Mouse (Mus musculus) B cell, adult 2 months (primary cell): ENCODE data around the gene Anks1.

Experiments used
- DNase-seq, 2 experiments: peaks; one replicate each; pipeline ENCODE4 v3.0.0; 2022

Anks1 gene

DNA sequence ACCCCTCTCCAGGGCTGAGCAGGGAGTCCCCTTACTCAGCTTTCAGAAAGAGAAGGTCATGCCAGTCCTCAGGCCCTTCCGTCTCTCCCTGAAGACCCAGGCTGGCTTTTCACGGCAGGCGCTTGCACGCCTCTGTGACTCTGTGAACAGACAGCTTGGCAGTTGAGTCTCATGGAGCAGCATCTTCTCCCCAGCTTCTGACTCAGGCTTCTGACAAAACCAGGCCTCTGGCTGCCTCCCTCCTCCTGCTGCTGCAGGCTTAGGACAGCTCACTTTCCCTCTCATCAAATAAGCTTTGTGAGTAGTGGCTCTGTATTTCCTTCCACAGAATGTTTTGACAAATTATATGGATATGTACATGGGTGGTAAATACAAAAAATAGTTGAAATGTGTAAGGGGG is 91.3 kb downstream of the Anks1 start:
- no peak for DNase-seq

GRCm38 (mm10) chr17:28000851-28001250 is 91.7 kb downstream of the Anks1 start:
- no peak for DNase-seq

DNA sequence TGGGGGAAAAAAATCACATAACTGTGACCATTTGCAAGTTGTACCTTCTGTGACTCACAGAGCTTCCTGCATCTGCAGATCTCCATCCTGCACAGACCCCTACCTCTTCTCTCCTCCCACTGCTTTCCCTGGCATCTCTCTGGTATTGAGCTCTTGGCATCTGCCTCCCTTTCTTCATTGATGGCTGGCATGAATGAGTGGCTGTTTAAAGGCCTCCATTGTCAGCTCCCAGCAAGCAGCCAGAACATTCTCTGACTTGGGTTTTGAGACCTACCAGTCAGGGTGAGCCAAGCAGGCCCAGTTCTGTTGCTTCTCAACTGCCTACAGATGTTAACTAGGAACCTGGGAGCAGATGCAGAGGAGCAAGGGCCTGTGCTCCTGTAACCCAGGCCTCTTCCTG is 96.3 kb downstream of the Anks1 start:
- no peak for DNase-seq

DNA sequence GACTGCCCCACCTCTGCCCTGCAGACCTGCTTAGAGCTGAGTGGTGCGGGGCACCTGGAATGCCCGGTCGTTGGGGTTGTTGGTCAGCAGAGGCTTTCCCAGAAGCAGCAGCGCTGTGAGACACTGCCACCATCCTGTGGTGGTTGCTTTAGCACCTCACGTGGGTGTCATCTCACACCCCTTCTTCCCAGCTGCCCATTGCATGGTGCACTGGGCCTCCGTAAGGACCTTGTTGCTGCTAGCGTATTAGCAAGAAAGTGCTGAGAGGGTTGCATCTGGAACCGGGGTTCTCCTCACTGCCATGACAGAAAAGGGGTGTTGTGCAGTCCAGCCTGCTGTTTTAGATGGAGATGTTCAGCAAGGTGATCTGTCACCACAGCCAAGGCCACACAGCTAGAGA is 97.1 kb downstream of the Anks1 start:
- no peak for DNase-seq

DNA sequence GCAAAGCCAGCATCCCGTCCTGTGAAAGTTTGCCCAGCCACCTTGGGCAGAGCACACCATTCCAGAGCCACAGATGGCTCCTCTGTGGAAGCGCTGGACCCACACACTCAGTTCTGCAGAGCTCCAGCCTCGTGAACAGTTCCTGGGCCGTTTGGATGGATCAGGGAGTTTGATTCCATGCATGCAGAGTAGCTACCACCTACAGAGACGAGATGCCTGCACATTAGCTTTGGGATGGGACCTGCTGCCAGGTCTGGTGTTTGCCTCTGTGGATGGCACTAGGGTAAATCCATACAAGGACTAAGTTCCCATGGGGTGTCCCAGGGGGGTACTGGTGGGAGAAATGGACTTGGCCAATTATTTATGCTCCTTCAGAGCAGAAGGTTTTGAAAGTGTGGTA is 97.5 kb downstream of the Anks1 start:
- no peak for DNase-seq

GRCm38 (mm10) chr17:28007179-28007811 is 98.2 kb downstream of the Anks1 start:
- DNase-seq: peak; percentile 11 to 26

DNA sequence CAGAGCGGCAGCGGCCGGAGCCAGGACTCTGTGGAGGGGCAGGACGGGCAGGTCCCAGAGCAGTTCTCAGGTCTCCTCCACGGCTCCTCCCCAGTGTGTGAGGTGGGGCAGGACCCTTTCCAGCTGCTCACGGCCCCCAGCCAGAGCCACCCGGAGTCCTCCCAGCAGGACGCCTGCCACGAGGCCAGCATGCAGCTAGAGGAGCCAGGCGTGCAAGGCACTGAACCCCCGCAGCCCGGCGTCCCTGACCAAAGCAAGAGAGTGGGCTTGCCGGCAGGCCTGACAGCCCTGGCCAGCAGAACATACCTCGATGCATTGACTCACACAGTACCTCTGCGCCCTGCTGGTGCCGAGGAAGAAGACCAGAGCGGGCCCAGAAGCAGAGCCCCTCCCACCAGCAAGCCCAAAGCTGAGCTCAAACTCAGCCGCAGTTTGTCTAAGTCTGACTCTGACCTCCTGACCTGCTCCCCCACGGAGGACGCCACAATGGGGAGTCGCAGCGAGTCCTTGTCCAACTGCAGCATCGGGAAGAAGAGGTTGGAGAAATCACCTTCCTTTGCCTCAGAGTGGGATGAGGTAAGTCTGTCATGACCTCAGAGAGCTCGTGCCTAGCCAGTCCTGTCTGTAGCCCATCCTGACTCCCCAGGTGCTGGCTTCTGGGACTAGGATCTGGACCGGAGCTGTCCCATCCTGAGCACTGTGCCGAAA is 98.9 kb downstream of the Anks1 start:
- DNase-seq: peak; percentile 15 to 19

DNA sequence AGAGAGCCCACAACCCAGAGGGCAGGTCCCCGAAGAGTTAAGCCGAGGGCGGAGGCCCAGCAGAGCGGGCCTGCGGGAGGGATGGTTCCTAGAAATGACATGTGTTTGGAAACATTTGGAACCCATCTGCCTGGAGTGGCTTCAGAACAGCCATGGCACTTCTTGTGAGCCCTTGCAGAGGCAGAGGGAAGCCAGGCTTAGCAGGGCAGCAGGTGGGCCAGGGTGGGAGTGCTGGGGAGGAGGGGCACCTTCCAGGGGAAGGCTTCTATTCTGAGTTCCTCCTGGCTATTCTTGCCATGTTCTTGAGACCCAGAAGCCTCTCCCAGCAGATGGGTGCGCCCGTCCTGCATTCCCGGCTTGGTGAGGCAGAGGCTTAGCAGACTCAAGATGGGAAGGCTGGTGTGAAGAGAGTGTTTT is 99.5 kb downstream of the Anks1 start:
- no peak for DNase-seq

GRCm38 (mm10) chr17:28009066-28009715 is 100.1 kb downstream of the Anks1 start:
- DNase-seq: no peak

DNA sequence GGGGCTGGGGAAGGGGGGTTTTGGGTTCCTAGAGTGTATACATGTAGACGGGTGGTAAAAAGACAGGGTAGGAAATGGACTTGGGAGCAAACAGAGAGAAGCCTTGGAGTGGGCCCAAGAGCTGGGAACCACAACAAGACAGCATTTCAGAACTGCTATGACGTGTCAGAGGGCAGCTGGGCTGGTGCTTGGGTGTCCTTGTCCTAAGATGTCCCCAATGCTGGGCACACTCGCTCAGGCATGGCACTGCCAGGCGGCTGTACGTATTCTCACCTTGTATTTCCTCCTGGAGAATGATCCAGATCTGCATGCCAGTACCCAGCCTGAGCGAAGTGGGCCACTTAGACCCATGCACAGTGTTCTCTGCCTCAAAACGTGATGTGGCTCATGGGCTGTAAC is 100.6 kb downstream of the Anks1 start:
- no peak for DNase-seq

DNA sequence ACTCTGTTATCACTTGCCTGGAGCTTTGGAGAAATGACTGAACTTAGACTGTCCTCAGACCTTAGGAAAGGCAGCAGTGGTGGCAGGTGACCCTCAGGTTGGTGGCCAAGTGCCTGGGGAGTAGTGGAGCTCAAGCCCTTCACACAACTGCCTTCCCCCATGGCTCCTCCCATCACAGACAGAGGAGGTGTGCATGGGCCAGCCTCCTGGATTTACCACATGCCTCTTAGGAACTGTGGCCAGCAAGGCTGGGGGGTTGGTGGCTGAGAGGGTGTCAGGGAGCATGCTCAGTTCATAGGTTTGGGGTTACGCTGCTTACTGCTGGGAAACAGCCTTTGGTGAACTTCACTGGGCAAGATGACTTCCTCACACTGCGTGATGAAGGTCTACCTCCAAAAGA is 101.8 kb downstream of the Anks1 start:
- no peak for DNase-seq

DNA sequence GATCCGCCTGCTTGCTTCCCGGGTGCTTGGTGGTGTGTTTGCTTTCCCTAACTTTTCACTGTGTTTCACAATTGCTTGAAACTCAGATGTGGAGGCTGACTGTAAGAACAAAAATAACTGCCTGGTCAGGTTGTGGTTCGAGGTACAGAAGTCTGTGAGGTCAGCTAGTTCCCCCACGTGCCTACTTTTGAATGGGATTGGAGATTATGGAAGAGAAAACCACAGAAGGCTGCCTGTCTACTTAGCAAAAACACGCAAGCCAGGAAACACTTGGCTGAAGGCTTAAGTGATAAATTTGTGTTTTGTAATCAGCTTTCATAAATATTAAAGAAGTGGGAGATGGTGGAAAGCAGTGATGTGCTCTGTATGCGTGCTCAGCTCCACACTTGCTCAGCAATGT is 103.7 kb downstream of the Anks1 start:
- no peak for DNase-seq

GRCm38 (mm10) chr17:28013259-28013875 is 104.3 kb downstream of the Anks1 start:
- DNase-seq: peak; percentile 72 to 75

DNA sequence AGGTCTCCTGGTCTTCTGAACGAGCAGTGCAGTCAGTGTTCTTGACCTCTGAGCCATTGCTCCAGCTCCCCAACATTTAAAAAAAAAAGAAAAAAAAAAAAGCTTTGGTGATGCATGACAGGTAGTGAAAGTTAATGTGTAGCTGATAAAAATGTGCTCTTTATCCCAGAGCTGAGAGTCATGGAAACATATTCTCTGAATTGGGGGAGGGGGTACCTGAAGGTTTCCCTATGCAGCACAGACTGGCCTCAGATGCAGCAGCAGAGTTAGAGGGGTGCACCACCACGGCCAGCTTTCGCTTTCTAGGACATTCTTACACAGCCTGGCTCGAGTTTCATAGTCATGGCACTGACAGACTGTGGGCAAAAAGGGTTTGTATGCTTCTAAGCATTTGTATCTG is 105.3 kb downstream of the Anks1 start:
- no peak for DNase-seq

DNA sequence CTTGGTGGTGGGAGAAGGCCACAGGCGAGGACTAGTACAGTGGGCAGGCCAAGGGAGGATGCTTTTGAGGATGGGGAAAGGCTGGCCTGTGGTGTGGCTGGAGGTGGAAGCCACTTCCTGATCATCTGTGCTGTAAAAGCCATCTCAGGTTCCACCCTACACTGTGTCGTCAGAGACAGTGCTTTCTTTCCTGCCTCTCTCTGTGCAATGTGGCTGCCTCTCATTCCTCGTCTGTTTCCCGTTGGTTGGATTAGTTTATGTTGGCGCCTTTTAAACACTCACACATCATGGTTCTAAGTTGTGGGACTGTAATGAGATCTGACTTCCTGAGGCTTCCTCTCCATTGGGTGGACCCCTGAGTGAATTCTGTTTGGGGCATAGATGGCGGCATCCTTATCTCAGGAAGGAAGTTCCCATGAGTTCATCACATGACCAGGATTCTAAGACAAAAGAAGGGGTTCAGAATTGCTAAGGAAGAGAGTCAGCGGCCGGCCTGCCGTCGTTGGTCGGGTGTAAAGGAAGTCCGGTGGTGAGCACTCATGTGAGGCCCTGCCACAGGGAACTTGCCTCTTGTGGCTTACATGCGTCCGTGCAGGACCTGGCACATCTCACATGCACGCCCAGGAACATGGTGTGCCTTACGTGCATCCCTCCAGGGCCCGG is 106.1 kb downstream of the Anks1 start:
- DNase-seq: peak; percentile 47 to 53

- peak in 1 of 2 experiments; percentile 14 for DNase-seq
Observed at GRCm38 (mm10) chr17:28016056-28016797, 107.1 kb downstream of the Anks1 start.

DNA sequence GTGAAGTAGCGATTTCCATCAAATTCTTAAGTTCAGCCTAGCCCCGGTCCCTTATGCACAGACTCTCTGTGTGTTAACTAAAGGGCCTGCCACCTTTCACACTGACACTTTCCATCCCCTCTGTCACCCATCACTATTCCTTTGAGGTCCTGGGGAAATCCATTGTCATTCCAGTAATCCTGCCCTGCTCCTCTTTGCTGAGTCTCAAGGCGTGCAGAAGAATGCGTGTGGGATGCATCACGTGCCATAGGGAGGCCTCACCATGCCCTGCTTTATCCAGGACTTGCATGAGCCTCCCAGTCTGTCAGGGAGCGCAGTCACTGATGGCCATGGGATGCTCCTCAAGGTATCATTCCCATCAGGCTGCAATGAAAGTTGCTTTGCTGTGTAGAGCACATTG is 109.2 kb downstream of the Anks1 start:
- DNase-seq: no peak

- no peak for DNase-seq
Observed at GRCm38 (mm10) chr17:28018776-28019175, 109.7 kb downstream of the Anks1 start.

DNA sequence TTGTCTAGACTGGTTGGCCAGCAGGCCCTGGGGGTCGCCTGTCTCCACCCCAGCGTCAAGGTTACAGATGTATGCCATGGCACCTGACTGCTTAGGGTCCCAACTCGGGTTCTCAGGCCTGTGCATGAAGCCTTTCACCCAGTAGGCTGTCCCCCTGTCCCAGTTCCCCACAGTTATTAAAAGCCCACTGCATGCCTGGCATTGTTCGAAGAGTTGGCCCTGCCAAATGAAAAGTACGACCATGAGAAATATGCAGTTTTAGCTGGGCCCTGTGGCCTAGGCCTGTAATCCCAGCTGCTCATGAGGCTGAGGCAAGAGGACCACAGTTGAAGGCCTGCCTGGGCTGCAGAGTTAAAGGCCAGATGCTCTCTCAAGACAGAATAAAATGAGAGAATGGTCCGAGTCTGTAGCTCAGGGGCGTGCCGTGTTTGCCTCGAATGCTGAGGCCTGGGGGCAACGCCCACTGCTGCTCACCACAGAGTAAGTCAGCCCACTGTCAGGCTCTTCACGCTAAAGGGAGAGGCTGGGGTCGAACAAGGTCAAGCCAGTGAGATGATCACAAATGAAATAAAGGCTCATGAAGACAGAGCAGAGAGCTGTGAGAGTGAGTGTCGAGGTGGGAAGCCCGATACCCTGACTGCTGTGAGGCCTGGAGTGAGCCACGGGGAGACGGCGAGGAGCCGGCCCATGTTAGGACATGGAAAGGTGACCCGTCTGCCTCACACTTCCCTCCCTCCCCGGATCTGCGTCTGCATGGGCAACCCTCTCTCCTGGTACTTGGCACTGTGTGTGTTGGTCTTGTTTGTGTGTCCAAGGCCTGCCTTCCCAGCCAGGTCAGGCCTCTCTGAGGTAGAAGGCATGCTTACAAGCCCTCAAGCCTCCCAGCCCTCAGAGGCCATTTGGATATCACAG is 110.9 kb downstream of the Anks1 start:
- no peak for DNase-seq

DNA sequence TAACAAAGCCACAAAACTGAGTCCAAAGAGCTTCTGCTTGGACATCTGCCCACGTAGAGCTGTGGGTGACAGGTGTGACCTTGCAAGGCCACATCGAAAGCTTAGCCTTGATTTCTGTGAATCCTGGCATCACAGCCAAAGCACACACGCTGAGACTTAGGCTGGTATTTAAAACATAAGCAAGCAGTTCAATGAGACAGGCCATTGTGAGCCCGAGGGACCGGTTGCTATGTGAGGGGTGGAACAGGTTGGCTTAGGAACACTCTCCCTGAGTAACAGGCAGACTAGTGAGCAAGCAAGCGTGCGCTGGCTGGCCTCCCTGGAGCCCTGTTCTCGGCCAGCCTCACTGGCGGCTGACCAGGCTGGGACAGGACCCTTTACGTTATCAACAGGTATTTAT is 112.8 kb downstream of the Anks1 start:
- no peak for DNase-seq
